Mouse (Mus musculus) bone marrow, adult 2 months (tissue): Measurements from ENCODE around the gene Reln.

ENCODE experiments used
- CTCF ChIP-seq: fragments of 200-500 bp; IDR thresholded peaks from 2 replicates; pipeline ENCODE4 v1.5.1; 2011; ENCODE audit warnings: low read length, control low read depth; ENCODE audit not compliant: control insufficient read depth, insufficient read depth
- POLR2A ChIP-seq: fragments of 200-500 bp; IDR thresholded peaks from 2 replicates; pipeline ENCODE4 v1.6.1; 2011; ENCODE audit warnings: low read depth, mild to moderate bottlenecking, control low read depth, low read length, borderline replicate concordance; ENCODE audit not compliant: control insufficient read depth

DNA sequence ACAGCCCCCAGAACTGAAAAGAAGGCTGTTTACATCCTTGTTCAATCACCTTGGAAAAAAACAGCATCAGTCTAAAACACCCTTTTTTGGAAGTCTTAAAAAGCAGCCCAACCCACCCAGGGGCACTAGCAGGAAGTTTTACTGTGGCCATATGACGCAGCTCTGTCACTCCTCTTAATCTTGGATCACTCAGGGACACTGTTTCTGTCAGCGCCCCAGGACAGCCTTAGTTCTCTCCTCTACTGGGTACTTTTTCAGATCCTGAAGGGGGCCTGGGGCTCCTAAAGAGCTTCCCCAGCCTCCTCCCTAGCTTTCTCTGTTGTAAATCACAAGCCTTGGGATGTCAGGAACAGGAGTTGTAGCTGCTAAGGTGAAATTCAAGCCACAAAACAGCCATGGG, 183.6 kb downstream of the Reln start:
- TF ChIP-seq CTCF (no peak), POLR2A (no peak)
